Mouse (Mus musculus) G1E (cell line): ENCODE measurements around the gene Slco1b2.

Experiments
- CTCF ChIP-seq: IDR thresholded peaks from 2 replicates; pipeline ENCODE4 v1.5.1; 2012; ENCODE audit warnings: low read depth, low read length, inconsistent platforms, mixed read lengths
- GATA1 ChIP-seq: IDR thresholded peaks from 2 replicates; pipeline ENCODE4 v1.6.1; 2012; ENCODE audit warnings: borderline replicate concordance, low read length, inconsistent platforms, mixed read lengths
- GATA2 ChIP-seq: IDR thresholded peaks from 2 replicates; pipeline ENCODE4 v1.6.1; 2012; ENCODE audit warnings: low read depth, low read length, inconsistent platforms, borderline replicate concordance
- POLR2AphosphoS5 ChIP-seq: IDR thresholded peaks from 2 replicates; pipeline ENCODE4 v1.6.1; 2012; ENCODE audit warnings: low read depth, low read length, inconsistent platforms; ENCODE audit not compliant: insufficient replicate concordance
- TAL1 ChIP-seq: conservative IDR thresholded peaks from 2 replicates; pipeline ENCODE4 v1.6.1; 2012; ENCODE audit warnings: low read depth, low read length, inconsistent platforms, mixed read lengths

DNA sequence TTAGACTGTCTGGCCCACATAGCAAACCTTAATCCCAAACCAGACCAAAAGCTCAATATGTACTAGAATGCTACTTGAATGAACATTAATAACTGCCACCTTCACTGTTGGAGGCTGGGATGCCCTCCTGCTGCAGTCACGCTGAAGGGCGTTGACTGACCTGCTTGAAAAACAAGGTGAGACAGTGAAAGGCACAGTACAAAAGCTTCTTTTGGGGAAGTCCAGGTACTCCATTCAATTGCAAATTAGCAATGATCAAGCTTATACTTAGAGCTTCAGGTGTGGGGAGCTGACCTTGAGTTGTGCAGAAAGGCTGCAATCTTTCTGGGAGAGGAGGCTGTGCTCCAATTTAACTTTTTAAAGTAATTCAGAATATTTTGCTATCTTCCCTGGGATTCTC, 32.3 kb upstream of the Slco1b2 start:
- TF ChIP-seq CTCF, result no peak
- TF ChIP-seq TAL1, result no peak
- no peak for TF ChIP-seq GATA1
- TF ChIP-seq POLR2AphosphoS5, result no peak
- no peak for TF ChIP-seq GATA2
